Mouse (Mus musculus) layer of hippocampus, postnatal 14 days (tissue): ENCODE results near the gene Sntg2. TPM values are rescaled to one million over a fixed set of nuclear protein-coding genes. Genes with fewer than 3 reads are reported as not detected.

Source experiments
- DNase-seq, 2 experiments: peaks; one replicate each; pipeline ENCODE4 v3.0.0; 2021 to 2022; ENCODE audit warnings: low spot score in 2 of 2, mixed read lengths in 1 of 2
- total RNA-seq, 2 experiments: library from RNA; stranded (reverse); gene quantifications; 2 replicates each; pipeline ENCODE4 v1.2.3; 2021

Gene Sntg2
- total RNA-seq, 2 experiments from 2014 or later: 3.1 to 4.9 TPM

DNA sequence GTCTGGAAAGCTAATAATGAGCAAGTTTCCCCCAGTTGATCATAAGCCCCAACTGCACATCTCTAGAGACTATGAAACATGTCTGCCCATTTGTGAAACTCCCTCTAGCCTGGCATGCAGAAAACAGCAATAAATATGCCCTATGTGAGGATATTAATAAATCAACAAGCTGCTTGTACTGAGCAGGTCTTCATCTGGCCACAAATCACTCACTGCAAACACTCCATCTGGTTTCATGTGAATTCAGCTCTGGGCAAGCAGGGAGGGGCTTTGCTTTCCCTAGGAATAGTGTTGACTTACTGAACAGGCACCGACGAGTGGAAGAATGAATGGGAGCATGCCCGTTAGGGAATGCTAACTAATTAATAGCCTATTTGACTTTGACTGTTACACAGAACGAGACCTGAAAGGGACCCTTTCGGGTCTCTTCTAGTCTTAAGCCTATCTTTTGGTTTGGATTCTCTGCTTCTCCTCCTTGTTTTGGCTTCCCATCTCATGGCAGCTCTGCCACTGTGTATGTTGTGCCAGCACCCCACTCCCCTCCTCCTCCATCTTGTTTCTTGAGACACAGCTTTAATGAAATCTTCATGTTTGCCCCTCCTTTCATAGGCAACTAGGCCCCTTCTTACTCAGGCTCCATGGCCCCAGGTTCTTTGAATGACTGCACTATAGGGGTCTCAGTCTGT lies 86.1 kb downstream of the Sntg2 start:
- DNase-seq: peak; percentile 24 to 65

GRCm38 (mm10) chr12:30283741-30284140 lies 89.4 kb downstream of the Sntg2 start:
- no peak for DNase-seq

DNA sequence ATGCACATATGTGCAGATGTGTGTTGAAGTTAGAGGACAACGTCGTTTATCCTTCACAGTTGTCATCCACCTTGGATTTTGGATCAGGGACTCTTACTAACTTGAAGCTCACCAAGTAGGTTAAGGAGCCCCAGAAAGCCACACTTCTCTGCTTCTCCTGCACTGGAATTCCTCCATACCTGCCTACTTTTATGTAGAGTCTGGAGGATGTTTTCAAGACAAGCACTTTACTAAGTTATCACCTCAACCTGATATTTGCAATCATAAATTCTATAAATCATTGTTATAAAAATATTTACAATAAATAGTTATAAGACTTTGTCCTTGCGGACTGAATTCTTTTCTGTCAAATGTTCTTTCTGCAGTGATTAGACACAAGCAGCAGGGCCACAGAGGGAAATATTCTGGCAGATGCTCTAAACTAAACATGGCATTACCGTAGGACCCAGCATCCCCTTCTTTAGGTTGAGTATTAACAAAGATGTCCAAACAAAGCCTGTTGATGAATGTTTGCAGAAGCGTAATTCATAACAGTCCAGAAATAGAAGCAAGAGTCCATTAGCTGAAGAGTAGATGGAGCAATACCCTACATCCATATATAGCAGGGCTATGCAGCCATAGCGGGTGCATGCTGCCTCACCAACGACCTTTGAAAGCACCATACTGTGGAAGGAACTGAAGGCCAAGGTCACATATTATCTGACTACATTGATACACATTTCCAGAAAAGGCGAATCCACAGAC lies 100.8 kb downstream of the Sntg2 start:
- DNase-seq: no peak

GRCm38 (mm10) chr12:30264206-30264605 lies 109.0 kb downstream of the Sntg2 start:
- no peak for DNase-seq

GRCm38 (mm10) chr12:30261187-30261586 lies 112.0 kb downstream of the Sntg2 start:
- DNase-seq: no peak

DNA sequence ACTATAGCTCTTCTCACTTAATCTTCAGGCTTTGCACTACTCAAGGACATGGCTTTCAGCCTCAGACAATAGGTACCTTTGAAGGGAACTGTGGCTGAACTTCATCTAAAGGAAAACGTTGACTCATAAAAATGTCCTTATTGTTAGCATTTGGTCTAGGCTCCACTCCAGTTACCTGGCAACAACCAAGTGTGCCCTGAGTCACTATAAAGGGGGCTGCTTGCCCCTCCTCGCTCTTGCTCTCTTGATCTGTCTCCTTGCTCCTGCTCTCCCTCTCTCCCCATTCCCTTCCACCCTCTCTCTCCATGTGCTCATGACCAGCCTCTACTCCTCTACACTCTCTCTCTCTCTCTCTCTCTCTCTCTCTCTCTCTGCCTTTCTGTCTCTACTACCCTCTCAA lies 114.5 kb downstream of the Sntg2 start:
- DNase-seq: no peak

GRCm38 (mm10) chr12:30257664-30258063 lies 115.5 kb downstream of the Sntg2 start:
- DNase-seq: no peak

DNA sequence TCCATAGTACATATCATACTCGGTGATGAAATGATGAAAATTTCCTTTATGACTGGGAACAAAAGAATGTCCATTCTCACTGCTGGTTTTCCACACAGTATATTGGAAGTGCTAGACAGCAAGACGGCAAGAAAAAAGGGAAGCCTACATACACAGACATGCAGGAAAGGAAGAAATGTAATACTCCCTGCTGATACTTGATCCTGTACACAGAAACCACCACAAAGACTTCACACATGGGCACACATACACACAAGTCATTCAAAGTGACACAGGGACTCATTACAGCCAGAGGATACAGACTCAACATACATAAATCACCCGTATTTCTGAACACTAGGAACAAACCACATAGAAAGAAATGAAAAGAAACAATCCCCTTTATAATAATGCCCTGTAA lies 117.0 kb downstream of the Sntg2 start:
- no peak for DNase-seq

- no peak for DNase-seq
Measured at GRCm38 (mm10) chr12:30254581-30254980, 118.6 kb downstream of the Sntg2 start.

DNA sequence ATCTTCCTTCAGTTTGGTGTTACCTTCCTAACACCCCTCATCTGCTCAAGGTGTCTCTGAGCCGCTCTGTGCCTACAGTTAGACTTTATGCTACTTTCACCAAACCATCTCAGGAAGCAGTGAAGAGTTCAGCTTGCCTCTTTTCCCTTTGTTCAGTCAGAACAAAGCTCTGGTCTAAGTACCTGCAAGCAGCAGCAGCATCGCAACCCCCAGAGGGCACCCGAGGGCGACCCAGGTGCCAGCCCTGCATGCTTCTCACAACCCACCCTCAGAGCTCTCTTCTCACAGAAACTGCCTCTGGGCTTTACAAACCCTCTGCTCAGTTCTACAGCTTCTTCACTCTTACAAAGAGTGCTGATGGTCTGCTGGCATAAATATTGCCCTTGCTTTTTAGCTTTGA lies 120.8 kb downstream of the Sntg2 start:
- DNase-seq: no peak

GRCm38 (mm10) chr12:30251283-30251829 lies 121.8 kb downstream of the Sntg2 start:
- no peak for DNase-seq

GRCm38 (mm10) chr12:30249068-30249467 lies 124.1 kb downstream of the Sntg2 start:
- peak in 1 of 2 experiments; percentile 10 for DNase-seq

DNA sequence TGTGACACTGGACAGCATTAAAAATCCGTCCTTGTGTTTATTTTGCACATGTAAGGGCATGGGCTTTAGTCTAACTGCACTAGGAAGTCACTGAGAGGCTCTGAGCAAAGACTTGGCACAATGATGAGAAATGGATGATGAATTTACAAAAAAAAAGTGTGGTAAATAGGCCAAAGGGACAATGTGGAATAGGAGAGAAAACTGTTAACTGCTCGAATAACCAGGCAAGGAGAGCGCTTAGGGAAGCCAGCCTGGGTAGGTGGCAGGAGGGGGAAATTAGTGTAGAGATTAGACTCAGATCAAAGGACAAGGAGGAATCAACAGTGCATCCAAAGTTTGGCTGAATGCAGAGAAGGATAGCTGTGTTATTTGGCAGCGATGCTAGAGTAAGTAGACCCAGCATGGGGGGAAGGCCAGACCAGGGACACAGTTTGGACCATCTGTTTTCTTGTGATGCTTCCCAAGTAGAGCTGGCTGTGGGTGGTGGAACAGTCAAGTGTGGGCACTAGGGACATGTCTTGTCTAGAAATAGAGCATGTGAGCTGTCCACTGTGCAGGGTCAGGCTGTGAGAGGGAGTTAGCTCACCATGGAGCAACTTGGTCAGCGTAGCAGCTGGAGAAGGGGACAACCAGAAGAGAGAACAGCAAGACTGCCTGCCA lies 126.8 kb downstream of the Sntg2 start:
- no peak for DNase-seq

GRCm38 (mm10) chr12:30244194-30244593 lies 129.0 kb downstream of the Sntg2 start:
- peak in 1 of 2 experiments; percentile 14 for DNase-seq

DNA sequence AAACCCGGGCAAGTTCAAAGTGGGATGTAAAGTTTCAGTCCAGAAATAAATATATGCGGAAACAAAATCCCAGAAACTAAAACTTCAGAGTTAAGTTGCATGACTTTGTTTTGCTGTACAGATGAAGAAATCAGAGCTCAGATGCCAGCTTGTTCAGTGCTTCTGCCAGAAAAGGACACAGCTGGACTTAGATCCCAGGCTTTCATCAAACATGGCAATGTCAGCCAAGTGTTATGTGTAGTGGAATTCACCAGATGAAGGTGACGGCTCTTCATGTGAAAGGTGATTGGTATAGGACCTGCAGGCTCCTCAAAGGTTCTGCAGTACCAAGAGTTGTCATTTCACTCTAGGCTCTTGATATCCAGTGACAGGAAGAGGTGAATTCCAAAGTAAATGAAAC lies 132.3 kb downstream of the Sntg2 start:
- no peak for DNase-seq

DNA sequence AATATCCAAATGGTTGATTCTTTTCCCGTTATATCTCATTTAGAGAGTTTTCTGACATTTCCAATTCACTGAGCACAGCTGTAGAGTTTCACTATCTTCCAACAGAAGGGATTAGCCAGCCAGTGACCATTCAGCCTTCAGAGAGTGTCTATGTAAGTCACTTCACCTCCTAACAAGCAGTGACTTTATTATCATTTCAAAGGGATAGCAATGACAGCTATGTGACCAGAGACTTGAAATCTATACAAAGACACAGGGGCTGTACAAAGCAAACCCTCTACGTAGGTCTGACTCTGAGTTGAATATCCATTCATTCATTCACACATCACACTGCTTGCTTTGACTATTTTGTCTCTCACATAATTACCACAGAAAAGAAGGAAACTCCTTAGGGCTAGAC lies 138.2 kb downstream of the Sntg2 start:
- DNase-seq: no peak

GRCm38 (mm10) chr12:30228004-30228403 lies 145.2 kb downstream of the Sntg2 start:
- DNase-seq: no peak

DNA sequence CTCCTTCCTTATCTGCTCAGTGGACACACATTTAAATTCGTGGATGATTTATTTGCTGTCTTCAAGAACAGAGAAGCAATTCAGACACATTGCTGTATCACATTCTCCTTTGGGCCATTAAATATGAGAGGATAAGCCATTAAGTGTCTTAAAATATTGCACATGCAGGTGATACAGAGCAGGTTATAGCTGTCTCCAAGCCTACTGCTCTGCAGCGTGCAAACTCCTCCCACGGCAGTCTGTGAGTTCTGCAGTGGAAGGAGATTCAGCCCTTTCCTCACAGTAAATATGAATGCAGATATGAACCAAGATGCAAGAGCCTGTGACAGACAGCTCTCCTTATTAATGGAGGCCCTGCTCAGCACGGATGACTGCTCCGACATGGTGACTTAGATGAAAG lies 146.9 kb downstream of the Sntg2 start:
- DNase-seq: no peak

- no peak for DNase-seq
Measured at GRCm38 (mm10) chr12:30216762-30217441, 156.3 kb downstream of the Sntg2 start.

- DNase-seq: no peak
Measured at GRCm38 (mm10) chr12:30214761-30215160, 158.4 kb downstream of the Sntg2 start.

DNA sequence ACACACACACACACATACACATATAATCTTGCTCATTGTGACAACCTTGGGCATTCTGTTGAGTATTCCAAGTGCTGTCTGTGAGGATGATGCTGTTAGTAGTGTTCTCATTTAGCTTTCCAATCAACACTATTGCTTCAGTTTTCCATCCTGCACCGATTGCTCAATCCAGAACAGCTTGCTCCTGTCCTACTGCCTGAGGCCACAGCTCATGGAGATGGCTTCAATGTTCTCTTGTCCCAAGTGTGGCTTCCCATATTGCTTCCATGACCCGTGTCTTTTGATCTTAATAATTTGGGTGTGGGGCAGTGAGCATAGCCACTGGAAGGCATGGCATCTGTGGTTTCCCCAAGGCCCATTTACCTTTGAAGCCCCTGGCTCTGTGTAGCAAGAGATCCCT lies 162.8 kb downstream of the Sntg2 start:
- DNase-seq: no peak
